Mouse (Mus musculus) midbrain, embryonic 12.5 days (tissue): ENCODE measurements at regions not wholly inside any gene's neighbourhood (a gene's known extent, or its start where the extent isn't known, plus 50 kb on each side); places are given as distances from the start of the nearest gene placed in this dataset.

Experiments
- ATAC-seq: fragments of 200-750 bp; cut with Nextera tagmentation; 2 replicates; pipeline ENCODE4 v1.8.0; 2017; ENCODE audit warnings: low read depth, moderate TSS enrichment, moderate library complexity; ENCODE audit not compliant: low FRiP score
- H3K27ac ChIP-seq: fragments of 300-500 bp; sonication (generic); replicated peaks from 2 replicates; pipeline ENCODE4 v1.5.1; 2016; ENCODE audit warnings: mild to moderate bottlenecking
- H3K27me3 ChIP-seq: fragments of 300-500 bp; sonication (generic); 2 replicates; pipeline ENCODE4 v1.6.1; 2016; ENCODE audit warnings: mild to moderate bottlenecking
- H3K36me3 ChIP-seq: fragments of 300-500 bp; sonication (generic); 2 replicates; pipeline ENCODE4 v1.6.1; 2016
- H3K4me1 ChIP-seq: fragments of 300-500 bp; sonication (generic); 2 replicates; pipeline ENCODE4 v1.6.1; 2016
- H3K4me2 ChIP-seq: fragments of 300-500 bp; sonication (generic); replicated peaks from 2 replicates; pipeline ENCODE4 v1.6.1; 2016; ENCODE audit warnings: mild to moderate bottlenecking, moderate library complexity
- H3K4me3 ChIP-seq: fragments of 300-500 bp; sonication (generic); 2 replicates; pipeline ENCODE4 v1.5.1; 2016; ENCODE audit warnings: mild to moderate bottlenecking
- H3K9ac ChIP-seq: fragments of 300-500 bp; sonication (generic); replicated peaks from 2 replicates; pipeline ENCODE4 v1.6.1; 2016; ENCODE audit warnings: mild to moderate bottlenecking, moderate library complexity
- H3K9me3 ChIP-seq: fragments of 300-500 bp; sonication (generic); 2 replicates; pipeline ENCODE4 v1.6.1; 2016; ENCODE audit warnings: mild to moderate bottlenecking
- WGBS: fragments of 180-500 bp; shearing (Covaris S2); methylation state at CpG from one replicate; pipeline ENCODE4 v1.1.7; 2016; 5-methylcytosine and 5-hydroxymethylcytosine counted together

DNA sequence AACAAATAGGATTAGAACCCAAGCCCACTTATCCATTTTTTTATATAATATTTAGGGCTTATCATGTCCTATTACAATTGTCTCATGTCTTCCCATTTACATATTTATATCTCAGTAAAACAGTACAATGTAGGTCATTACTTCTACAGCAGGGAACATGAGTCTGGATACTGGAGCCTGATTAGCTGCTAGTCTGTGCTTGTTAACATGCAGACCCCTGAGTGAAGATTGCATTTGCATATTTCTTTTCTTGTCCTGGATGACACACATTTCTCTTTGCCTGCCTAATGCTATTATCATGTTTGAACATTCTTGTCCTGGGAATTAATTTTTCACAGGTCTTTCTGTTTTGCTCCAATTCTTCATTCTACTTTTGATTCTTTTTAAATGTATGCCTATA lies 155.0 kb upstream of the 4921530L21Rik start:
- Histone ChIP-seq H3K27me3 (no peaks in the 10 kb centered on the region), H3K4me2 (no peak overlapping the region), H3K9ac (no peak overlapping the region), H3K9me3 (no peaks in the 10 kb centered on the region), H3K27ac (no peak overlapping the region), H3K36me3 (no peaks in the 10 kb centered on the region), H3K4me3 (no peak overlapping the region), H3K4me1 (no peaks in the 10 kb centered on the region)
- ATAC-seq: peak; percentile 62; the same call in 1 of the 2 replicates

GRCm38 (mm10) chr14:95775737-95776136 lies 105.3 kb upstream of the 4921530L21Rik start:
- Histone ChIP-seq H3K4me2 (no peak overlapping the region), H3K27ac (no peak overlapping the region), H3K36me3 (no peaks in the 10 kb centered on the region), H3K4me1 (no peaks in the 10 kb centered on the region), H3K27me3 (no peaks in the 10 kb centered on the region), H3K9ac (no peak overlapping the region), H3K4me3 (no peak overlapping the region), H3K9me3 (no peaks in the 10 kb centered on the region)
- 43% methylated on average over 2 of the region's 2 CpGs for WGBS
- no peak for ATAC-seq

DNA sequence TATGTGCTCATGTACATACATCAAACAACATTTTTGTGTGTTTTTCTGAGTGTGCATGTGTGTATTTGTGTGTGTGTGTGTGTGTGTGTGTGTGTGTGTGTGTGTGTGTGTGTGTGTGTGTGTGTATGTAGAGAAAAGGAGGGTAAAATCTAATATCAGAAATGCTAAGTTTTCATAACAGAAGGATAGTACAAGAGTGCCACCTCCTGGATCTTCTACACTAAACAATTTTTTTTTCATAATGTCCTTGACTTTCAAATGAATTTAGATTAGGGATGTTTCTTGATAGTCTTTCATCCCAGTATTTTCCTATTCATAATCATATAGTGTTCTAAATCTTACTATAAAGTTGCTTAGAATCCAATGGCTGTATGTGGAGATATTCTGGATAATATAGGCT lies 103.6 kb upstream of the 4921530L21Rik start:
- Histone ChIP-seq H3K9me3 (no peaks in the 10 kb centered on the region), H3K4me2 (no peak overlapping the region), H3K4me3 (no peak overlapping the region), H3K4me1 (no peaks in the 10 kb centered on the region), H3K27me3 (no peaks in the 10 kb centered on the region), H3K9ac (no peak overlapping the region), H3K27ac (no peak overlapping the region), H3K36me3 (no peaks in the 10 kb centered on the region)
- peak; percentile 47; the same call in 1 of the 2 replicates for ATAC-seq
